Mouse (Mus musculus): ENCODE measurements around the gene Lmna. TPM values are rescaled to one million over a fixed set of nuclear protein-coding genes. Genes with fewer than 3 reads are reported as not detected.

Gene Lmna
- polyA plus RNA-seq, 1 experiment from 2014 or later: 189 TPM

DNA sequence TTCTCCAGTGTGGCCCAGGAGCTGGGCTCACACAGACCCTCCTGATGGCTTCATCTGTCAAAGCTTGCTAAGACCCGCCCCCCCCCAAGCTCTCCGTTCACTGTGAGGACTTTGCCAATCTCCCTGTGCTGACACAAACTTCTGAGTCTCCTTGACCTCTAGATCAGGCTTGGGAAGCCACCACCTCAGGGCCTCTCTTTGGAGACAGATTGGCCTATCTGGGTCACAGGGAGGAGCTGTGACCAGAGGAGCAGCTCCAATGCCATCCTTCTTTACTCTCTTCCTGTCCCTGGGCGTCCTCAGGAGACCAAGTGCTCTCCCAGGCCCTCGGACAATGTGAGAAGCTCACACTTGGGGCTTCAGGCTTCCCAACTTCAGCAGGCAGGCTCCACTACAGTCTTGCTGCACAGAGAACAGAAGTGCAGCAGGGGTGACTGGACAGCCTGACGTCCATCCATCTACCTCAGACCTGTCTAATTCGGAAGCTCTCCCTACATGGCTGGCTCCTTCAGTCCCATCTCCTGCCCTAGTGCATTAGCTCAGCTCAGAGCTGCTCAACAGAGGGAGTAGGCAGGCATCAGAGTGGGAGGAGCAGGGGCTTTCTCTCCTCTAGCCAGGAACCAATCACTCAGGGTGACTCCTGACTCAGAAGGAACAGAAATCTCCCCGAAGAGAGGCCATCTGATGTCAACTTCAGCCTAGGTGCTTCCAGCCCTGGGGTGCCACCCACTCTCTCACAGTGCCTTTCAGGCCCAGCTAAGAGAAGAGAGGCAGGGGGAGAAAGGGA lies 52.8 kb downstream of the Lmna start:
- H3K4me1 ChIP-seq: peaks cover 36% of the 10 kb centered on the region
- 51% methylated on average over 7 of the region's 7 CpGs for WGBS (ENCODE audit: insufficient replicate concordance)
- no peak overlapping the region for H3K9ac ChIP-seq
- H3K4me2 ChIP-seq: no peak overlapping the region
- H3K36me3 ChIP-seq: no peaks in the 10 kb centered on the region
- H3K4me3 ChIP-seq: no peak overlapping the region
- no peak for ATAC-seq
- H3K27me3 ChIP-seq (replicated peaks): peaks cover 94% of the 10 kb centered on the region
- no peaks in the 10 kb centered on the region for H3K9me3 ChIP-seq (replicated peaks)
- peak overlapping the region; percentile 3; the same call in 1 of the 2 replicates for H3K27ac ChIP-seq

DNA sequence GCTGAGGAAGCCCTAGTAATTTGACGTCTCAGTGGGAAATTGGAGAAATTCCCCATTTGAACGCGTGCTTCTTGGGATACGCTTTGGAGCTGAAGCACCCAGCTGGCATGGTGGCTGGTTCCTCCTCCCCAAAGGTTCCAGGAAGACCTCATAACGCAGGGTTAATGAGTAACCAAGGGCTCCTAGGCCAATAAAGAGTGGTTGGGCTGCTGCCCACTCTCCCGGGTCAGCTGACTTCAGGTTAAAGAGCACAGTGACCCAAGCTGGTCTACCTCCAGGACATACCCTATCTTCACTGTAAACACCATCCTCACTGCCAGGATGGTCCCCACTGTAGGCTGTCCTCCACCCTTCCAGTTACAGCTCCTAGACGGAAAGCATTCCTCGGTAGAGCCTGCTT lies 53.4 kb downstream of the Lmna start:
- H3K4me3 ChIP-seq: no peak overlapping the region
- H3K4me1 ChIP-seq: peaks cover 36% of the 10 kb centered on the region
- peak; percentile 55 for ATAC-seq
- no peaks in the 10 kb centered on the region for H3K9me3 ChIP-seq (replicated peaks)
- no peaks in the 10 kb centered on the region for H3K36me3 ChIP-seq
- H3K9ac ChIP-seq: no peak overlapping the region
- H3K27ac ChIP-seq: peak overlapping the region; percentile 3; the same call in 1 of the 2 replicates
- H3K4me2 ChIP-seq: peak overlapping the region; percentile 44; the same call in 1 of the 2 replicates
- H3K27me3 ChIP-seq (replicated peaks): peaks cover 94% of the 10 kb centered on the region
- WGBS (ENCODE audit: insufficient replicate concordance): 70% methylated on average over 8 of the region's 8 CpGs

DNA sequence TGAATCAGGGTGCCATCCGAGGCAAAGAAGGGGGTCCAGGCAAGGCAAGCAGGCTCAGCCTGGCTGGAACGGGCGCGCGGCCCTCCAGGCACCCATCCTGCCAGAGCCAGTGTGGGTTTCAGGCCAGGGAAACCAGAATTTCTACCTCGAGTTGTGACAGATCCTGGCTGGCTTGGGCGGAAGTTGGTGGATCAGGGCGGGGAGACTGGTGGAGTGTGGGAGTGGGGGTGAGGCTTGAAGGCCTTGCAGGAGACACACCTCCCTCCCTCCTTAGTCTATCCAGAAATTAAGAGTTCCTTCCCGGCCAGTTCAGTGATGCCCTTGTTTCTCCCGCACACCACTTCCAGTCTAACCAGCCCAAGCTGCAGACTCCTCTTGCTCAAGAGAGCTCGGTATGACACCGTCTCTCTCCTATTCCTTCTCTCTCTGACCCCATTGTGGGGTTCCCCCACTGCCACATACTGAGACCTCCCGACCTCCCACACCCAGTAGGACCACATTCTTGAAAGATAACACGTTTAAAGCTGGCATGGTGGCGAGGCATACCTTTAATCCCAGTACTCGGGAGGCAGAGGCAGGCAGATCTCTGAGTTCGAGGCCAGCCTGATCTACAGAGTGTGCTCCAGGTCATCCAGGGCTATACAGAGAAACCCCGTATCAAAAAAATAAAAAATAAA lies 54.0 kb downstream of the Lmna start:
- no peaks in the 10 kb centered on the region for H3K36me3 ChIP-seq
- H3K27ac ChIP-seq: peak overlapping the region; percentile 59
- peak overlapping the region; percentile 29 for H3K4me3 ChIP-seq
- H3K4me1 ChIP-seq: peaks cover 36% of the 10 kb centered on the region
- no peaks in the 10 kb centered on the region for H3K9me3 ChIP-seq (replicated peaks)
- H3K27me3 ChIP-seq (replicated peaks): peaks cover 94% of the 10 kb centered on the region
- peak overlapping the region; percentile 41 for H3K9ac ChIP-seq
- no peak for ATAC-seq
- WGBS (ENCODE audit: insufficient replicate concordance): 54% methylated on average over 18 of the region's 18 CpGs
- peak overlapping the region; percentile 44 for H3K4me2 ChIP-seq

DNA sequence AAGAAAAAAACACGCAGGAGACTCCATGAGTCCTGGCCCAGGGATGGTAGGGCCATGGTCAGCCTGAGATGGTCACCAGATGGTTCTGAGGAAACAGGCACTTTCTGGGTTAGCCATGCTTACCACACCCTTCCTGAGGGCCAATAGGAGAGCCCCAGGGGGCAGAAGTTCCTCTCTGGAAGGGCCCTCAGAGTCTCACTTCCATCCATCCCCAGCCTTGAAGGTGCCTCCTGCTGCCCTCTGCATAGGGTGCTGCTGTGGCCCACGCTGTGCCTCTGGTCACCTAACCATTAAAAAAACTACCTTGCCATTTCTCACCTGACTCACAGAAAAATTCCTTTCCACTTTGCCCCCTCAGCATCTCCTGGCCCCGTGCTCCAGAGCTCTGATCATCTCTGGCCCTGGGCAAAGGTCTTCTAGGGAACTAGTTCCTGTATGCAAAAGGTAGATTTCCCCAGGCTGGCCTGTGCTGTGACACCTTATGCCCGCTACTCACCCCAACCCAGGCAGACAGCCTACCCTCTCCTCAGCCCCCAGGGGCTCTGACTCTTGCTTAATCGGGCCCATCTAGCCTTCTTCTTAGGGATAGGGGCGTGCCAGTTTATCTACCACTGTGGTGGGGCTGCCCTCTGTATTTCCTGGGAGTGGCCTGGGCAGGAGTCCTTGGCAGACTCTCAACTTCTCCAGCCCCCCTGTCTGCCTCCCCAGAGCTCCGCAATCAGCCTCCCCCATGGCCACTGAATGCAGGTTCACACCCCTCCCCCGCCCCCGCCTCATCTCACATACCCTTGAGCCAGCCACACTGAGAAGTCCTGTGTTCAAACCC lies 54.8 kb downstream of the Lmna start:
- peak overlapping the region; percentile 29 for H3K4me3 ChIP-seq
- H3K4me2 ChIP-seq: peak overlapping the region; percentile 44
- H3K4me1 ChIP-seq: peaks cover 37% of the 10 kb centered on the region
- H3K36me3 ChIP-seq: no peaks in the 10 kb centered on the region
- peaks cover 94% of the 10 kb centered on the region for H3K27me3 ChIP-seq (replicated peaks)
- no peak for ATAC-seq
- WGBS (ENCODE audit: insufficient replicate concordance): 30% methylated on average over 9 of the region's 9 CpGs
- H3K9ac ChIP-seq: peak overlapping the region; percentile 41
- peak overlapping the region; percentile 59 for H3K27ac ChIP-seq
- H3K9me3 ChIP-seq (replicated peaks): no peaks in the 10 kb centered on the region

DNA sequence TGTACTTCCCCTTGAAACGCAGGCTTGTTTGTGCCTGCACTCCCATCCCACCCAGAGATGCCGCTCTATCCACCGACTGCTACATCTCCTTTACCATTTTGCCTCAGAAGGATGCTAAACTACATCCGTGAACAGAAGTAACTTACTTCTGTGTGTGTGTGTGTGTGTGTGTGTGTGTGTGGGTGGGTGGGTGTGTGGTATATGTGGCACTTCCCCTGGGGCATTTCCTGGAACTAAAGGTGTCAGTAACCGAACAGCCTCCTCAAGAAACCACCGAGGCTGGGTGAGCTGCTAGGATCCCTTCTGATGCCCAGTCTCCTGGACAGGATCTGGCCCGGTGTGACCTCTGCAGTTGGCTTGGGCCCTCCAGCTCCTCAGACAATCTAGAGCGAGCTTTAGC lies 55.8 kb downstream of the Lmna start:
- ATAC-seq: no peak
- Histone ChIP-seq H3K27ac (no peak overlapping the region), H3K9me3 (replicated peaks) (no peaks in the 10 kb centered on the region), H3K9ac (no peak overlapping the region), H3K4me2 (no peak overlapping the region), H3K36me3 (no peaks in the 10 kb centered on the region), H3K27me3 (replicated peaks) (peaks cover 94% of the 10 kb centered on the region), H3K4me1 (peaks cover 43% of the 10 kb centered on the region), H3K4me3 (no peak overlapping the region)
- 40% methylated on average over 8 of the region's 8 CpGs for WGBS (ENCODE audit: insufficient replicate concordance)

DNA sequence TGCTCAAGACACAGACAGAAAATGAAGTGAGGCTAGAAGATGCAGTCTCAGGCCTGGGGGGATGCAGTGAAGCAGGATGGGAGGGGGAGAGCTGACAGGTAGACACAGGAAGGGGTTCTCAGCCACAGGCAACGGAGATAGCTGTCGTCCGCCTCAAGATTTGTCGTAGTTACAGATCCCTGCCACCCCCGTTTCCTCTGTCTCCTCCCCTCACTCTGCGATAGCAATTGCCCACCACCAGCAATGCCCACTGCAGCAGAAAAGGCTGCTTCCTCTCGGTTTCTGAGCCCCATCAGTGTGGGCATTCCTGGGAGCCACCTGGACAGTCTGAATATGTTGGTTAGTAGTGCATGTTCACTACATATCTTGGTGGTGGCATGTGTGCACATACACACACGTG lies 56.4 kb downstream of the Lmna start:
- H3K4me1 ChIP-seq: peaks cover 47% of the 10 kb centered on the region
- H3K27ac ChIP-seq: no peak overlapping the region
- no peak overlapping the region for H3K4me3 ChIP-seq
- H3K9me3 ChIP-seq (replicated peaks): no peaks in the 10 kb centered on the region
- H3K4me2 ChIP-seq: no peak overlapping the region
- no peak overlapping the region for H3K9ac ChIP-seq
- peaks cover 93% of the 10 kb centered on the region for H3K27me3 ChIP-seq (replicated peaks)
- 19% methylated on average over 8 of the region's 8 CpGs for WGBS (ENCODE audit: insufficient replicate concordance)
- ATAC-seq: no peak
- H3K36me3 ChIP-seq: no peaks in the 10 kb centered on the region

DNA sequence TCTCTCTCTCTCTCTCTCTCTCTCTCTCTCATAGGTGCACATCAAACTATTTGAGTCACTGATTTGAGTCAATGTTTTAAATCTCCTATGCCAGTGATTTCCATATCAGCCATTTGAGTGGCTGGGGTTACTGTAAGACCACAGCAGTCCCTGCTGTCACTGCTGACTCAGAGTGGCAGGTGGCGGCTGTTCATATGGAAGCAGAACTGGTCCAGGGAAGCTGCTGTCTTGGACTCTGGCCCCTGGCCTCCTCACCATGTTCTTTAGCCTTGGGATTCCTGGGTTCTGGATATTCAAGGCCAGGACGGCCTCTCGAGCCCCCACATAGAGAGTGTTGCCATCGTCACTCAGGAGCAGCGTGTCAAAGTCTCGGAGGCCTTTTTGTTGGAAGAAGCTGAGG lies 57.0 kb downstream of the Lmna start:
- Histone ChIP-seq H3K4me1 (peaks cover 53% of the 10 kb centered on the region), H3K27me3 (replicated peaks) (peaks cover 93% of the 10 kb centered on the region), H3K4me2 (no peak overlapping the region), H3K27ac (no peak overlapping the region), H3K9me3 (replicated peaks) (no peaks in the 10 kb centered on the region), H3K4me3 (no peak overlapping the region), H3K36me3 (no peaks in the 10 kb centered on the region), H3K9ac (no peak overlapping the region)
- WGBS (ENCODE audit: insufficient replicate concordance): 69% methylated on average over 6 of the region's 6 CpGs
- no peak for ATAC-seq

DNA sequence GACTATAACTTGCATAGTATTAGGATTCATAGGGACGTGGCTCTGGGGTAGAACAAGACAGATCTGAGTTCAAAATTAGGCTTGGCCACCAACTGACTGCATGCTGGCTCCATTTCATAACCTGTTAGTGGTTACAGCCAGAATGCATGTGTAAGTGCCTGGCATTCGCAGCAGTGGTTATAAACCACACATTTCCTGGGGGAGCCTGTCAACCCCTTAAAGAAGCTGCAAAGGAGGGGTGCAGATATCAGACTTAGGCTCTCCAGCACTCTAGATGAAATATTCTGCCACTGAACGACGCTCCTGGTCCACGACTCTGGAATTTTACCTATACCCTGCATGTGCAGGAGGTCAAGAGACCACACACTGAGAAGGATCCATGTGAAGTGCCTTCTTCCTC lies 57.5 kb downstream of the Lmna start:
- no peaks in the 10 kb centered on the region for H3K36me3 ChIP-seq
- H3K9me3 ChIP-seq (replicated peaks): no peaks in the 10 kb centered on the region
- ATAC-seq: no peak
- H3K27me3 ChIP-seq (replicated peaks): peaks cover 93% of the 10 kb centered on the region
- 56% methylated on average over 5 of the region's 5 CpGs for WGBS (ENCODE audit: insufficient replicate concordance)
- H3K27ac ChIP-seq: no peak overlapping the region
- no peak overlapping the region for H3K9ac ChIP-seq
- no peak overlapping the region for H3K4me2 ChIP-seq
- H3K4me1 ChIP-seq: peaks cover 53% of the 10 kb centered on the region
- no peak overlapping the region for H3K4me3 ChIP-seq

DNA sequence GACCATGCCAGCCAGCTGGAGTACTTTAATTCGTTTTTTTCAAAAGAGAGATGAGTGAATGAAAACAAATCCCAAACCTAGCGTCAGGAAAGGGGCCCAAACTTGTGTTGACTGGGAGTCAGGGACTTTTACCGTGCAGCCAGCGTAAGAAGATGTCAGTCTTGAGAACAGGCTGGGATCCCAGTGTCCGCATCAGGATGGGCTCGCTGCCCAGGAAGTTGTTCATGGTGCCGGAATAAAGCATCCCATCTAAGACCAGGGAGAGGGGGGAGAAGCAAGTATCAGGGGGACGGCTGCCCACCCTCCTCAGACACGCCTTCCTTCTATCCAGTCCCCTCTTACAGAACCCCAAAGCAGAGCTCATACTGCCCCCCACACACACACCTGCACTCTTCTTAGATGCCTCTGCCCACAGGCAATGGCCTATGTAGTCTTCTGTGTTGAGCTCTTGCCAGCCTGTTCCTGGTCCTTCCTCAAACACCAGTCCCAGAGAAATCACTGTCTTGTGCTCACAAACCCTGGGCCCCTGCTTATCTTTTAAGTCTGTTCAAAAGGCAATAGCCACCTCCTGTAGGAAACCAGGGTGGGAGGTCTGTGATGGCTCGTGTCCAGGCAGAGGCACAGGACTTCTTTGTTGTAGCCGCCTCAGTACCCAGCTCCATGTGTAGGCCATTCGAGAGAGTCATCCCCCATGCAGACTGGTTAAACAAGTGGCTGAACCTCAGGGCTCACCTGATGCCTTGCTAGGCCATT lies 59.2 kb downstream of the Lmna start:
- Histone ChIP-seq H3K9ac (no peak overlapping the region), H3K27ac (no peak overlapping the region), H3K27me3 (replicated peaks) (peaks cover 95% of the 10 kb centered on the region), H3K4me1 (peaks cover 45% of the 10 kb centered on the region), H3K9me3 (replicated peaks) (no peaks in the 10 kb centered on the region), H3K4me2 (no peak overlapping the region), H3K36me3 (no peaks in the 10 kb centered on the region), H3K4me3 (no peak overlapping the region)
- no peak for ATAC-seq
- 64% methylated on average over 12 of the region's 12 CpGs for WGBS (ENCODE audit: insufficient replicate concordance)

DNA sequence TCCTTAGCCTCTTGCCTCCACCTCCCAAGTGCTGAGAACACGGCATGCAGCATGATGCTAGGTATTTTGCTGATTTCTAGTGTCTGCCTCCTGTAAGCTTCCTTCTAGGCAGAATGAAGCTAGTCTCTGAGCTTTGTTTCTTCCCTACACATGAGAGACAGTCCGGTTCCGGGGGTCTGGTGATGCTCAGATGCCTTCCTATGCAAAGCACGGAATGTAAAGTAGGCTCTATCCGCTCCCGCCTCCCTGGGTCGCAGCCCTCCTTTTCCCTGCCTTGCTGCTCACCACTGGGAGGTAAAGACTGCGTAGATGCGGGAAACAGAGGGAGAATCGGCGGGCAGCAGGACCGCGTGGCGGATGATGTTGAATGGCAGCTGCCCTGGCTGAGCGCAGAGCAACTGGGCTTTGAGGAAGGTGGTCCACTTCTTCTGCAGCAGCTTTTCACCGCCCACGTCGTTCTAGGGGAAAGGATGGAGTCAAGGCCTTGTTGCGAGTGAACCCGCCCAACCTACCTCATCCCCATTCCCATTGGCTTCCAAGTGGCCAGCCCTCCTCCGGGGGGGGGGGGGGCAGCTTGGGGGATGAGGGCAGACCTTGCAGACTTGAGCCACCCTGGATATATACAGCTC lies 60.2 kb downstream of the Lmna start:
- WGBS (ENCODE audit: insufficient replicate concordance): 17% methylated on average over 21 of the region's 21 CpGs
- no peak for ATAC-seq
- Histone ChIP-seq H3K36me3 (no peaks in the 10 kb centered on the region), H3K4me1 (peaks cover 36% of the 10 kb centered on the region), H3K27me3 (replicated peaks) (peaks cover 88% of the 10 kb centered on the region), H3K4me3 (no peak overlapping the region), H3K9me3 (replicated peaks) (no peaks in the 10 kb centered on the region), H3K27ac (no peak overlapping the region), H3K9ac (no peak overlapping the region), H3K4me2 (peak overlapping the region; percentile 10; the same call in 1 of the 2 replicates)

DNA sequence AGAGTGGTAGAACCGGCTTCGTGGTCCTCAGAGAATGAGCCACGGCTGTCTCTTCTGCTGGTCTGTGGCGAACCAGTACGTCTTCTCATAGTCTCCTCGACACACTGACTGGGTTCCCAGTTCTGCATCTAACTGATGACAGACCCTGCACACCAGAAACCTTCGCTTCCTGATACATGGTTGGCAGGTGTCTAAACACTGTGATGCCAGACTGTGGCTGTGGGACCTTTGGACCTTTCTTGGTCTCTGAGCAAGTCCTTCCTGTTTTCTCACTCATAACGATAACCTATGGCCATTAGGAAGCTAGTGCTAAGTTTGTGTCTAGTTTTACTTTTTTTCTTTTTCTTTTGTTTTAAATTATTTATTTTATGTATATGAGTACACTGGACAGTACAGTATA lies 61.3 kb downstream of the Lmna start:
- ATAC-seq: no peak

More for the DNA sequence above, 61.3 kb downstream of the Lmna start:
- no peak overlapping the region for H3K4me3 ChIP-seq
- no peak overlapping the region for H3K4me2 ChIP-seq
- no peaks in the 10 kb centered on the region for H3K9me3 ChIP-seq (replicated peaks)
- H3K27me3 ChIP-seq (replicated peaks): peaks cover 80% of the 10 kb centered on the region
- WGBS (ENCODE audit: insufficient replicate concordance): 65% methylated on average over 8 of the region's 8 CpGs
- no peak overlapping the region for H3K27ac ChIP-seq
- H3K4me1 ChIP-seq: peaks cover 26% of the 10 kb centered on the region
- no peaks in the 10 kb centered on the region for H3K36me3 ChIP-seq
- no peak overlapping the region for H3K9ac ChIP-seq
